Mouse (Mus musculus): Measurements from ENCODE around the gene Pdzd3.

GRCm38 (mm10) chr9:44253441-44253840 lies 2.2 kb upstream of the Pdzd3 start:
- TF ChIP-seq CTCF (IDR thresholded peaks at IDR 0.05; ENCODE audit: low read depth) (no peak), EP300 (IDR thresholded peaks at IDR 0.05; ENCODE audit: low read depth) (no peak)
